Mouse (Mus musculus): ENCODE data around the gene C1s1. TPM values are rescaled to one million over a fixed set of nuclear protein-coding genes. Genes with fewer than 3 reads are reported as not detected.
"Not testable (repeated sequence)": the region's sequence is repeated elsewhere in the genome, so short reads cannot be mapped to it uniquely, and the experiment has no call there.

C1s1 gene
- polyA plus RNA-seq, 1 experiment from 2014 or later = 21.8 TPM

DNA sequence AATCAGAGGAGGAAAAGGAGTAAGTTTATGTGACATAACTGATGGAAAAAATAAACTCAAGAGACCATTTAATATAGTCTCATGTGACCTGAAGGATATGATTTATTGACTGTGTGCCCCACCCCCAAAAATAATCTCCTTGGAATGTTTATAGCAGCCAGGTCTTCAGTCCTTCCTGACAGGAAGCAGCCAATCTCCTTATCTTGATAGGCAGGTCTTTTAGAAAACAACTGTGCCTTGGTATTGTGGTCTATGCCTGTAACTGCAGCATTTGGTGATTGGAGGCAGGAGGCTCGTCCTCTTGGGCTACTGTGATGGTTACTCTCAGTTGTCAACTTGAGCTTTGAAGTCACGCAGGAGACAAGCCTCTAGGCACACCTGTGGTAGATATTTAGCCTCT, 54.6 kb downstream of the C1s1 start:
- WGBS = 59% methylated on average over 2 of the region's 2 CpGs
- Histone ChIP-seq H3K36me3 (no peaks in the 10 kb centered on the region), H3K9ac (no peak overlapping the region), H3K9me3 (replicated peaks) (no peaks in the 10 kb centered on the region), H3K4me3 (replicated peaks) (no peak overlapping the region), H3K27me3 (no peaks in the 10 kb centered on the region), H3K27ac (no peak overlapping the region), H3K4me2 (no peak overlapping the region), H3K4me1 (no peaks in the 10 kb centered on the region)
- no peak for ATAC-seq (replicated peaks; ENCODE audit: low FRiP score)

DNA sequence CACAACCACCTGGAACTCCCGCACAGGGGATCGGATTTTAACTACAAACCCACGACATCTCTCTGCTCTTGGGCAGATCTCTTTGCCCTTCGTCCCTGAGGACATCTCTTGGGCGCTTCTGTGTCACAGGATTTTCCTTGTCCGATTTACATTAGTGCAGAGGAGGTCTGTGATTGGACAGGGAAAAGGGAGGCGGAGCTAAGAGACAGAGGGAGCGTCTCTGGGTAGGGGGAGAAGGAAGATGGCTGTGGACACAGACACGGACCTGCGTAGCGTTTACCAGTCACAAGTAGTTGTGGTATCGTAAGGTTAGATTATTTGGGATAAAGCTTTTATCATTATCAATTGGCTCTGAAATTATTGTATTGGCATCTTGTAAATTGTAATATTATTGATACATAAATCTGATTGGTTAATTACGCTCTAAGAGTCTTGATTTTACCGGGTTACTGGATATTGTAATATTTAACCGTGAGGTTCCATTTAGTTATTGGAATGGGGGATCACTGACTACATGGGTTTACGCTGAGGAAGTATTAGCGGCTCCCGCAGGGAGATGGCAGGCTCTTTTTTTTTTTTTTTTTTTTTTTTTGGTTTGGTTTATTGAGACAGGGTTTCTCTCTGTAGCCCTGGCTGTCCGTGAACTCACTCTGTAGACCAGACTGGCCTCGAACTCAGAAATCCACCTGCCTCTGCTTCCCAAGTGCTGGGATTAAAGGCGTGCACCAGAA, 56.6 kb downstream of the C1s1 start:
- H3K36me3 ChIP-seq = no peaks in the 10 kb centered on the region
- WGBS = 36% methylated on average over 21 of the region's 21 CpGs
- H3K4me3 ChIP-seq (replicated peaks) = peak overlapping the region; percentile 14
- H3K27ac ChIP-seq = peak overlapping the region; percentile 28; the same call in 1 of the 2 replicates
- peak overlapping the region; percentile 42 for H3K4me2 ChIP-seq
- H3K27me3 ChIP-seq = no peaks in the 10 kb centered on the region
- peak; percentile 80 for ATAC-seq (replicated peaks; ENCODE audit: low FRiP score)
- no peaks in the 10 kb centered on the region for H3K4me1 ChIP-seq
- H3K9me3 ChIP-seq (replicated peaks) = no peaks in the 10 kb centered on the region
- no peak overlapping the region for H3K9ac ChIP-seq

DNA sequence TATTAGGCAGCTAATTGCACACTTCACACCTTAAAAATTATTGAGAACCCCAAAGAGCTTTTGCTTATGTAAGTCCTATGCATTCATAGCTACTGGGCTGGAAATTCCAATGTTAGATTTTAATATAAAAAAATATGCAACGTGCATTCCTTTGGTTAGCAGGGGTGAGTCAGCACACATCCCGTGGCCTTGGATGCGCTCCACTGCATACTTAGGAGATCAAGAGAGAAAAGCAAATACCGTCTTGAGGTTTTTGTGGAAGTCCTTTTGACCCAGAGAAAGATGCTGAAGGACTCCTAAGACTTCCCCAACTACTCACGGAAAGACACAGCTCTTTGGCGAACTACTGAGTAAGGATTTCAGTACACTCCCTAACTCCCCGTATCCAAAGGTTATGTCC, 57.3 kb downstream of the C1s1 start:
- no peak overlapping the region for H3K9ac ChIP-seq
- H3K36me3 ChIP-seq = no peaks in the 10 kb centered on the region
- H3K27me3 ChIP-seq = no peaks in the 10 kb centered on the region
- H3K27ac ChIP-seq = peak overlapping the region; percentile 28; the same call in 1 of the 2 replicates
- H3K4me1 ChIP-seq = no peaks in the 10 kb centered on the region
- WGBS = 65% methylated on average over 7 of the region's 7 CpGs
- peak overlapping the region; percentile 42 for H3K4me2 ChIP-seq
- H3K4me3 ChIP-seq (replicated peaks) = no peak overlapping the region
- ATAC-seq (replicated peaks; ENCODE audit: low FRiP score) = 0 out of 2 replicates have a peak, but pooled peaks have one; percentile 16
- no peaks in the 10 kb centered on the region for H3K9me3 ChIP-seq (replicated peaks)

DNA sequence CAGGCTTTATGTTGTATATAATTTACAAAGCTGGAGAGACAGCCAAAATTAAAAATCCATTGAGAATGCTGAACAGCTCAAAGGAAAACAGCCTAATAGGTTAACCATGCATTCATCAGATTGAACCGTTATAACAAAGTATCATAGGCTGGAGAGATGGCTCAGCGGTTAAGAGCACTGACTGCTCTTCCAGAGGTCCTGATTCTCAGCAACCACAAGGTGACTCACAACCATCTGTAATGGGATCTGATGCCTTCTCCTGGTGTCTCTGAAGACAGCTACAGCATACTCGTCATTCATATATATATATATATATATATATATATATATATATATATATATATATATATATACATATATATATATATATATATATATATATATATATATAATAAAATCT, 58.3 kb downstream of the C1s1 start:
- not testable (repeated sequence) for H3K36me3 ChIP-seq; H3K4me3 ChIP-seq (replicated peaks); H3K4me1 ChIP-seq; H3K9me3 ChIP-seq (replicated peaks); H3K27ac ChIP-seq; H3K27me3 ChIP-seq; ATAC-seq (replicated peaks; ENCODE audit: low FRiP score); H3K4me2 ChIP-seq; H3K9ac ChIP-seq
- WGBS = 87% methylated on average over 3 of the region's 3 CpGs

DNA sequence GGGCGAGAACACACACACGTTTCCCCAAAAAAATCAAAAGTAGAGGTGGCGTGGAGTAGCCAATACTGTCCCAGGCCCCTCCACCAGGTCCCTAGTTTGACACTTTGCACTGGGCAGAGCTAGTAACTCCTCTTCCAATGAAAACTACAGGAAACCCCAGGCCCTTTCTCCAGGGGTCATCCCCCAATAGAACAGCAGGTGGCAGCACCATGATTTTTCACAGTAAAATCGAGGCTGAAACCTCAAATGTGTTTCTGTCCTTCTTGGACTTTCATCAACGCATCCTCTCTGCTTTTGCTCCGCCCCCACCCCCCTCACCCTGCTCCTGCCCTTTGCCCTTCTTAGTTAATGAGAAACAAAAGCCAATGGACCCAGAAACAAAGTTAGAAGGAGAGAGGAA, 60.6 kb downstream of the C1s1 start:
- Histone ChIP-seq H3K27ac (no peak overlapping the region), H3K4me2 (0 out of 2 replicates have a peak overlapping the region, but pooled peaks have one; percentile 17), H3K36me3 (no peaks in the 10 kb centered on the region), H3K9me3 (replicated peaks) (no peaks in the 10 kb centered on the region), H3K4me3 (replicated peaks) (no peak overlapping the region), H3K27me3 (no peaks in the 10 kb centered on the region), H3K9ac (no peak overlapping the region), H3K4me1 (peaks cover 15% of the 10 kb centered on the region)
- WGBS = 27% methylated on average over 6 of the region's 6 CpGs
- peak; percentile 61 for ATAC-seq (replicated peaks; ENCODE audit: low FRiP score)

Other genes starting within 250 kb of the C1s1 start
- gene Cd163, start 237.7 kb downstream of the C1s1 start, polyA plus RNA-seq (2015; fragmentation: Nextera tagmentation; extraction: Ambion mirVana) = 0.38 and 0.40 TPM in 2 replicates
- 40.6 and 46.4 TPM in 2 replicates for gene Pex5, start 127.3 kb downstream of the C1s1 start, polyA plus RNA-seq (2015; fragmentation: Nextera tagmentation; extraction: Ambion mirVana)
- gene Clstn3, start 77.6 kb downstream of the C1s1 start, polyA plus RNA-seq (2015; fragmentation: Nextera tagmentation; extraction: Ambion mirVana) = 3.9 and 5.9 TPM in 2 replicates
- gene C1rl, start 49.2 kb downstream of the C1s1 start, polyA plus RNA-seq (2015; fragmentation: Nextera tagmentation; extraction: Ambion mirVana) = 1.6 and 2.0 TPM in 2 replicates
- gene C1ra, start 30.0 kb downstream of the C1s1 start, polyA plus RNA-seq (2015; fragmentation: Nextera tagmentation; extraction: Ambion mirVana) = 7.9 and 8.3 TPM in 2 replicates
- gene C1rb, start 27.9 kb upstream of the C1s1 start, polyA plus RNA-seq (2015; fragmentation: Nextera tagmentation; extraction: Ambion mirVana) = not detected in 2 replicates
- 0.16 and 0.21 TPM in 2 replicates for gene C1s2, start 93.7 kb upstream of the C1s1 start, polyA plus RNA-seq (2015; fragmentation: Nextera tagmentation; extraction: Ambion mirVana)
- gene Lpcat3, start 120.7 kb upstream of the C1s1 start, polyA plus RNA-seq (2015; fragmentation: Nextera tagmentation; extraction: Ambion mirVana) = 77.4 and 80.4 TPM in 2 replicates
- 206 and 224 TPM in 2 replicates for gene Emg1, start 169.8 kb upstream of the C1s1 start, polyA plus RNA-seq (2015; fragmentation: Nextera tagmentation; extraction: Ambion mirVana)
- gene Phb2, start 170.0 kb upstream of the C1s1 start, polyA plus RNA-seq (2015; fragmentation: Nextera tagmentation; extraction: Ambion mirVana) = 401 and 402 TPM in 2 replicates
- 12.5 and 13.3 TPM in 2 replicates for gene Ptpn6, start 196.4 kb upstream of the C1s1 start, polyA plus RNA-seq (2015; fragmentation: Nextera tagmentation; extraction: Ambion mirVana)
- gene Grcc10, start 199.0 kb upstream of the C1s1 start, polyA plus RNA-seq (2015; fragmentation: Nextera tagmentation; extraction: Ambion mirVana) = 516 and 519 TPM in 2 replicates
- gene Gm45234, start 213.7 kb upstream of the C1s1 start, polyA plus RNA-seq (2015; fragmentation: Nextera tagmentation; extraction: Ambion mirVana) = not detected in 2 replicates
- 17.0 and 17.7 TPM in 2 replicates for gene Atn1, start 214.2 kb upstream of the C1s1 start, polyA plus RNA-seq (2015; fragmentation: Nextera tagmentation; extraction: Ambion mirVana)
- gene Eno2, start 227.3 kb upstream of the C1s1 start, polyA plus RNA-seq (2015; fragmentation: Nextera tagmentation; extraction: Ambion mirVana) = 10.5 and 12.4 TPM in 2 replicates
- 0.37 and 0.90 TPM in 2 replicates for gene Lrrc23, start 237.4 kb upstream of the C1s1 start, polyA plus RNA-seq (2015; fragmentation: Nextera tagmentation; extraction: Ambion mirVana)